Mouse (Mus musculus): Measurements from ENCODE around the gene Golga3.

The Golga3 gene

GRCm38 (mm10) chr5:110176362-110177020 is at the start of gene Golga3:
Gene Golga3 (plus strand): TSS chr5:110176701.
- DNase-seq, result peak; percentile 93

DNA sequence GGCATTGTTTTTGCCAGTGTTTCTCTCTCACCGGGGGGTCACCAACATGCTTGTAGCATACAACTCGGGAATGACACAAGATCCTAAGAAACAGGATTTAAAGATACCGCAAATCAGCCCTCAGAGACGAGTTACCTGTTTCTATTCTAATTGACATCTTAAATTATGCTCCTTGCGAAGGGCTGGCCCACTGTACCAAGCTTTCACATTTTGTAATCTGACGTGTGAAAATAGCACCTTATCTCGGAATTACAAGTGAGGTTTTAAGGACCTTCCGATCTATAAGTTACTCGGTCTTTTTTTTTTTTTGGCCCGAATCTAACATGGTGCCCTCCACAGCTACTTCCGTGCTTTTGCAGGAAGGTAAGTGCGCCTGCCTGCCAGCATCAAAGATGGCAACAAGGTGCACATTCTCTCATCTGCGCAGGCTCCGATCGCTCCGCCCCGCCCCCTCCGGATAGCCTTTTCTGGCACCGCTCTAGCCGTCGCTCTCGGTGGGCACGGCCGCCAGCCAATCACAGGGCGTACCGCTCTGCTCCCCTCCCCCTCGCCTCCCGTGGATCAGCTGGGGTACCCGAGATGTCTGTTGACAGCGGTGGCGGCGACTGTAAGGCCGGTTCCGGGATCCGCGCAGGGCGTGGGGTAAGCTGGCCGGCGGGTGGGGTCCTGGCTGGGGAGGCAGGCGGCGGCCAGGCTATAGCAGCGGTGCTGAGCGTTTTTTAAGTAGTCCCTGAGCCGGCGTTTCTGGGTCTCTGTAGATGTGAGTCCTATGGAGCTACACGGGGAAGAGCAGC is 41.0 kb upstream of the Golga3 start, which contains the start of gene Chfr:
Chfr (plus strand) TSS at position 550 of the 794 bp plus-strand sequence.
- DNase-seq, result peak; percentile 99

- DNase-seq, result no peak
Observed at GRCm38 (mm10) chr5:110136087-110136464, 40.4 kb upstream of the Golga3 start.

DNA sequence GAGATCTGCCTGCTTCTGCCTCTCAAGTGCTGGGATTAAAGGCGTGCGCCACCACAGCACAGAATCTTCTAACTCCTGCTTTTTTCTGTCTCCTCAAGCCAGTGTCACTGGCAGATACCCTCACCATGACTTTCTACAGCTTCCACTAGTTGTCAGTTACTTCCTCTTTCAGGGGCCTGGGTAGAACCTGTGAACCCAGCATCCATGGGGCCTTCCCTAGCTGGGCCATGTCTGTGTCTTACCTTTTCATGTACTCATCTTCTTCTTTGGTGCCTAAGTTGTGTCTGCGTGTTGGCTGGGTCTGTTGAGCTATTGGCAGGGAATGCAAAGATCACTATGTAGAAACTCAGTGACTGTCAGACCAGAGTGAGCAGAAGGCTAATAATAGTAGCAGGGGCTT is 38.7 kb upstream of the Golga3 start:
- no peak for DNase-seq

GRCm38 (mm10) chr5:110139325-110139724 is 37.2 kb upstream of the Golga3 start:
- DNase-seq, result no peak

DNA sequence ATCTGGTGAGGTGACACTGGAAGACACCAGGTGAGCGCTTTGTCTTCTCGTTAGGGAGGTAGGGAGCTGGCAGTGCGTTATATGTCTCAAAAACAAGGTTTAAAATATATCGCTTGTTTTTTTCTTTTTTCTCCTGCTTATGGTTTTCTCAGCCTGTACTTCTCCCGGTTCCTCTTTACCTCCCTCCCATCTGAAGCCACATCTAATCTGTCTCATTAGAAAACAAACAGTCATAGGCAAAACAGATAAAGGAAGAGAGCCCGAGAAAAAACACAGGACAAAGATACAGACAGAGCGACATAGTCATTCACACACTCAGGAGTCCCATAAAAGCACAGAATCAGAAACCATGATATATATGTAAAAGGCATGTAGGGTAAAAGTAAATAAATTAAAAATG is 36.1 kb upstream of the Golga3 start:
- no peak for DNase-seq

GRCm38 (mm10) chr5:110142309-110142708 is 34.2 kb upstream of the Golga3 start:
- DNase-seq, result no peak

DNA sequence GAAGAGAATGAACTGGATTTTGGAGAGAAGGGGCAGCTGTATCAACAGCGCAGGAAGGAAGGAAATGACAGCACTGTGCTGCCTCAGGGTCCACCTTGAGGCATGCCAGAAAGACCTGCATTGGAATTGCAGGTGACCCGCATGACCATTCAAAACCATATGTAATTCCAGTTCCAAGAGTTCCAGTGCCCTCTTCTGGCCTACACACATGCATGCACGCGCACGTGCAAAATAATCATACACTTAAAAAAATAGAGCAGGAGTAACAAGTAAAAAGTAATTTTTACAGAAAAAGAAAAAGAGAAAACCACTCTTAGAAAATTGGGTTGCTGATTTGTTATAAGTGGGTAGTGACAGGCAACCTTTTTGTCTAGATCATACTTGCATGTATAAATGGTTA is 33.5 kb upstream of the Golga3 start:
- no peak for DNase-seq

- DNase-seq, result no peak
Observed at GRCm38 (mm10) chr5:110169374-110169773, 7.1 kb upstream of the Golga3 start.

DNA sequence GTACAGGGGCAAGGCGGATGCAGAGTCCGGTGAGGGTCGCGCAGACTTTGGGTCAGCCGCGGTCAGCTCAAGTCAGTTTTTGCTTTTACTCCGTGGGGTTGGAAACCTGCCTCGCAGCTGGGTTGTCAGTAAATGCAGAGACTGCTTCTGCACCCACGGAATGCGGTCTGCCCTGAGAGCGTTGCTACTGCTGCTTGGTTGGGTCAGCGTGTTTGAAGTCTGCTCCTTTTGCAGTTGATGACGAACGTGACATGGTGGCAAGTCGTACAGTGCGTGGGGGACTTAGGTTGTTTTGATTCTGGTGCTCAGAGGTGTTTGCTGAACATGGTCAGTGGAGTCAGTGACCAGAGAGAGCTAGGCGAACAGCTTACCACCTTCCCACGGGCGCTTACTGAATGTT is 520 bp downstream of the Golga3 start:
- DNase-seq, result no peak

- DNase-seq, result no peak
Observed at GRCm38 (mm10) chr5:110178628-110179027, 2.1 kb downstream of the Golga3 start.

DNA sequence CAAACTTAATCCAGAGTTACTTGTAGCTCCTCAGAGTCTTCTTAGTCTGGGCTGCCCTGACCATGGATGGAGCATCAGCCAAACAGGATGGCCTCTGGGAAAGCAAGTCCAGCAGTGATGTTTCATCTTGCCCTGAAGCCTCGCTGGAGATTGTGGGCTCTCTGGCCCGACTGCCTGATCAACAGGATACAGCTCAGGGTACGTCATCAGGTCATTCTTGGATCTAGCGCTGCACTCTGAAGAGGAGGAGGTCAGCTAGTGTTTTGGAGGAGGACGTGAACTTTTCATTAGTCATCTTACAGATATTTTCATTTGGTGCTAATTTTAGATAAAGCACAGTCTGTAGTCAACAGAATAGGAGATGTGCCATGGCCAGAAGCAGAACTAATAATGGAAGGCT is 5.2 kb downstream of the Golga3 start:
- peak; percentile 9 for DNase-seq

- DNase-seq, result peak; percentile 7
Observed at GRCm38 (mm10) chr5:110203164-110203895, 26.8 kb downstream of the Golga3 start.

DNA sequence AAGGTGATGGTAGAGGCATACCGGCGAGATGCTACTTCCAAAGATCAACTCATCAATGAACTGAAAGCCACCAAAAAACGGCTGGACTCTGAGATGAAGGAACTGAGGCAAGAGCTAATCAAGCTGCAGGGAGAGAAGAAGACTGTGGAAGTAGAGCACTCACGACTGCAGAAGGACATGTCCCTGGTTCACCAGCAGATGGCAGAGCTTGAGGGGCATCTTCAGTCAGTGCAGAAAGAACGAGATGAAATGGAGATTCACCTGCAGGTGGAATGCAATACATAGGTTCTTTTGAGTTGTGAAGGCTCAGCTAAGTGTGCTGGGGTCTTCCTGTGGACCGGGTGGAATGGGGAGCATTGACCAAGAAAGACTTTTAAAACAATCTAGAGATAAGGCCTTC is 28.3 kb downstream of the Golga3 start:
- DNase-seq, result no peak

- no peak for DNase-seq
Observed at GRCm38 (mm10) chr5:110211312-110211711, 34.8 kb downstream of the Golga3 start.

GRCm38 (mm10) chr5:110216780-110217179 is 40.3 kb downstream of the Golga3 start:
- no peak for DNase-seq

GRCm38 (mm10) chr5:110220331-110220730 is 43.8 kb downstream of the Golga3 start:
- DNase-seq, result no peak

GRCm38 (mm10) chr5:110222757-110223156 is 46.3 kb downstream of the Golga3 start:
- no peak for DNase-seq

DNA sequence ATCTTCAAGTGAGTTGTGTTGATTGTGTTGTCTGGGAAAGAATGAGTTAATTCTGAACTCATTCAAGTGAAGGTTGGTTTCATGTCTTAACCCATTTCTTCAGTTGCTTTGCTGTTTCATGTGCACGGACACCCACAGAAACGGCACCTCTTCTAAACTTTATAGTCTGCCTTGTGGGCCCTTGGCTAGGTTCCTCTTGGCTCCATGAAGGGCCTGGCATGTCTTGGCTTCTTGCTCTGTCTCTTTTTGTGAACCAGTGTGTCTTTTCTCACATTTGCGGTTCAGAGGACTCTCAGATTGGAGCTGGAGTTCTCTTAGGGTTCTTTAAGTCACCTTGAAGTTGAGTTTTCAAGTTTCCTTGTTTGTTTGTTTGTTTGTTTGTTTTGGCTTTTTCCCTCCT is 48.6 kb downstream of the Golga3 start:
- DNase-seq, result no peak

DNA sequence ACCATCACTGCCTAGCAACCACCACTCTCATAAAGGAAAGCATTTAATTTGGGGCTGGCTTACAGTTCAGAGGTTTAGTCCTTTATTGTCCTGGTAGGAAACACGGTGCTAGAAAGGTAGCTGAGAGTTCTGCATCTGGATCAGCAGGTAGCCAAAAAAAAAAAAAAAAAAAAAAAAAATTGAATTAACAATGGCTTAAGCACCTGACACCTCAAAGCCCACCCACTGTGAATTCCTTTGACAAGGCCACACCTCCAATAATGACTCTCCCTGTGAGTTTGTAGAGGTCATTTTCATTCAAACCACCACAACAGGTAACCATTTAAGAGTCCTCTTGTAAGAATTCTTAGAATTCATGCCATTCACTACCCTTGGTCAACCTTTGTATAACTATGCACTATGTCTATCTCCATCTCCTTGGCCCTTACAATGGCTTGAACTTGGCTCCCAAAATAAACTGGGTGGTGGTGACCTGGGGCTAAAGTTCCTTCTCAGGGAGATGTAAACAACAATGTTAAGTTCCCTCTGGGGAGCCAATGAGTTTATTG is 50.9 kb downstream of the Golga3 start:
- DNase-seq, result no peak

DNA sequence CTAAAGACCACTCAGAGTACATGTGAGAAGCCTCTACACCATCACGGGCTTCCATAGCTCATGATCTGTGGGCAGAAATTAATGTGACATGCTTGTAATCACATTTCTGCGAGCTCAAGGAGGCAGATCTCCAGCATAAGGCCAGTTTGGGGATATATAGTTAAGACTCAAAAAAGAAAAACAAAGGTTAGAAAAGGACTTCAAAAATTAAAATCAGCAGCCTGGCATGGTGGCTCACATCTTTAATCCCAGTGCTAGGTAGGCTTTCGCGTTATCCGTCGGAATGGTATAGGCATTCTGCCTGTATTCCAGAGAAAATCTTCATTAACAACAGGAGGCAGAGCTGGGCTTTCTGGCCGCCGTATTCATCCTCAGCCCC is 53.9 kb downstream of the Golga3 start:
- DNase-seq, result no peak

DNA sequence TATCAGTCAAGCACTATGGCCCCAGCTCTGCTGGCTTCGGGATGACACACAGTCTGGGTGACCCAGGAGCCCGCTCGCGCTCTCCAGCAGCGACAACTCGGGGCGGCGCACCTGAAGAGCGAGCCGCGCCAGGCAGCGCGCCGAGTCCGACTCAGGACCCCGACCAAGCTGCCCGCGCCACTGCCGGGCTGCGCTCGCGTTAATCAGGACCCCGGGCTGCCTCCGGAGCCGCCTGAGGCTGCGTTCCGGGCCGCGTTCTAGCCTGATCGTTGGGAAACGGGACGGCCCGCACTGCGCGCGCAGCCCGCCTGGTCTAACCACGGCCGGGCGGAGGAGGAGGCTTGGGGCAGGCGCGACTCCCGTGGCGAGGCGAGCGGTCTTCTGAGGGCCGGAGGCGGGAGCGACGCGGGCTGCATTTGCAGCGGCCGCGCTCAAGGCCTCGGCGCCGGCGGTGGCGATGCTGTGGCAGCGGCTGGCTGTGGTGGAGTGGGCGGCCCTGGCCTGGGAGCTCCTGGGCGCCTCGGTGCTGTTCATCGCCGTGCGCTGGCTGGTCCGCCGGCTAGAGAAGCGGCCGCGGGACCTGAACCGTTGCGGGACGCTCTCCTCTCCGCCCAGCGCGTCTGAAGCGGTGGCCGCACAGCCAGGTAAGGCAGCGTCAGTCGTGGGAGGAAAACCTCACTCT is 54.4 kb downstream of the Golga3 start, which contains the start of gene Ankle2:
Ankle2 (plus strand) TSS at position 225 of the 682 bp plus-strand sequence.
- peak; percentile 94 for DNase-seq

DNA sequence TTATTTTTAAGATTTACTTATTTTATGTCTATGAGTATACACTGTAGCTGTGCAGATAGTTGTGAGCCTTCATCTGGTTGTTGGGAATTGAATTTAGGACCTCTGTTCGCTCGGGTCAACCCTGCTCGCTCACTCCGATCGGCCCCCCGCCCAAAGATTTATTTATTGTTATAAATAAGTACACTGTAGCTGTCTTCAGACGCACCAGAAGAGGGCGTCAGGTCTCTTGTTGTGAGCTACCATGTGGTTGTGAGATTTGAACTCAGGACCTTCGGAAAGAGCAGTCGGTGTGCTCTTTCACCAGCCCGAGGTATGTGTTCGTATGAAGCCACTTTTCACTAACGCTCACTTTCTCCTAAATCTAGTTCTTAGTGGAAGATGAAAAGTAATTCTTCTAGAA is 55.1 kb downstream of the Golga3 start:
- no peak for DNase-seq

All from kidney, adult 18-20 months (tissue).